Mouse (Mus musculus) C2C12 (cell line): ENCODE measurements around the gene Zscan2.

Experiments
- CTCF ChIP-seq: IDR thresholded peaks from one replicate; pipeline ENCODE4 v1.5.1; 2011; ENCODE audit not compliant: control insufficient read depth, insufficient read depth, insufficient read length
- MAX ChIP-seq: IDR thresholded peaks from one replicate; pipeline ENCODE4 v1.6.1; 2011; ENCODE audit warnings: mild to moderate bottlenecking, control low read depth
- USF1 ChIP-seq: IDR thresholded peaks from one replicate; pipeline ENCODE4 v1.6.1; 2011; ENCODE audit warnings: low read depth, mild to moderate bottlenecking, control low read depth, moderate library complexity

DNA sequence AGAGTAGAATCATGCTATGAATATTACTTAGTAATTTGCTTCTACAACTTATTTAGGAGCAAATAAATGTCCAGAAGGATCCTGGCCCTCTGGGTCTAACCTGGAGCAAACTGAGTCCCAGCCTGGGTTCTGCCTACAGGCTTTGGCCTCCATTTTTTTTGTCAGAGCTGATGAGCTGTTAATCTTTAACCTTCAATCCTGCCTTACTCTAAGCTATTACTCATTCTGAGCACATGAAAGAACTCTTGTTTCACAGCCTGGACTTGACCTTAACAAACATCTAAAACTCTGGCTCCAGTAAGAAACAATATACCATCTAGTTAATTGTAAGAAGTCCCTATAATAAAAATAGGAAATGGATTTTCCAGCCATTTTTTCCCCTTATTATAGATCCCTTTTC, 21.0 kb upstream of the Zscan2 start:
- TF ChIP-seq CTCF (no peak), MAX (no peak), USF1 (no peak)
